Mouse (Mus musculus) heart, embryonic 14.5 days (tissue): Measurements from ENCODE around the gene Suclg1. TPM values are rescaled to one million over a fixed set of nuclear protein-coding genes. Genes with fewer than 3 reads are reported as not detected.

Source experiments
- ATAC-seq: fragments of 200-750 bp; cut with Nextera tagmentation; 2 replicates; pipeline ENCODE4 v1.8.0; 2017; ENCODE audit warnings: low read depth, moderate TSS enrichment; ENCODE audit not compliant: insufficient number of reproducible peaks, insufficient read depth, low FRiP score
- H3K27ac ChIP-seq, 2 experiments: fragments of 200-500 bp in 1 of 2; fragments of 300-500 bp in 1 of 2; sonication (generic) in 1 of 2; replicated peaks in 1 of 2; 2 replicates each; pipeline ENCODE4 v1.5.1; 2012 to 2014; ENCODE audit warnings: low read depth in 2 of 2, low read length in 2 of 2, control low read depth in 1 of 2, mild to moderate bottlenecking in 1 of 2, mixed read lengths in 1 of 2; ENCODE audit not compliant: control insufficient read depth in 1 of 2, insufficient read depth in 1 of 2
- H3K27me3 ChIP-seq: fragments of 300-500 bp; sonication (generic); 2 replicates; pipeline ENCODE4 v1.6.1; 2014; ENCODE audit warnings: mild to moderate bottlenecking, low read length, control low read depth; ENCODE audit not compliant: control insufficient read depth, insufficient read depth
- H3K36me3 ChIP-seq: fragments of 300-500 bp; sonication (generic); 2 replicates; pipeline ENCODE4 v1.6.1; 2014; ENCODE audit warnings: mild to moderate bottlenecking, control low read depth, low read length, mixed read lengths; ENCODE audit not compliant: control insufficient read depth, insufficient read depth
- H3K4me1 ChIP-seq, 2 experiments: fragments of 200-500 bp in 1 of 2; fragments of 300-500 bp in 1 of 2; sonication (generic) in 1 of 2; 2 replicates each; pipeline ENCODE4 v1.6.1; 2012 to 2014; ENCODE audit warnings: low read length in 2 of 2, control low read depth in 1 of 2, mixed read lengths in 1 of 2; ENCODE audit not compliant: control insufficient read depth in 2 of 2, insufficient read depth in 2 of 2
- H3K4me2 ChIP-seq: fragments of 300-500 bp; sonication (generic); 2 replicates; pipeline ENCODE4 v1.6.1; 2014; ENCODE audit warnings: mild to moderate bottlenecking, low read length
- H3K4me3 ChIP-seq, 2 experiments: fragments of 200-500 bp in 1 of 2; fragments of 300-500 bp in 1 of 2; sonication (generic) in 1 of 2; 2 replicates each; pipeline ENCODE4 v1.5.1; 2012 to 2014; ENCODE audit warnings: low read length in 2 of 2, mild to moderate bottlenecking in 2 of 2, control low read depth in 1 of 2, low read depth in 1 of 2, moderate library complexity in 1 of 2; ENCODE audit not compliant: control insufficient read depth in 1 of 2, insufficient read depth in 1 of 2
- H3K9ac ChIP-seq: fragments of 300-500 bp; sonication (generic); 2 replicates; pipeline ENCODE4 v1.6.1; 2014; ENCODE audit warnings: mild to moderate bottlenecking, low read length
- H3K9me3 ChIP-seq: fragments of 300-500 bp; sonication (generic); 2 replicates; pipeline ENCODE4 v1.6.1; 2016; ENCODE audit warnings: low read length, control low read depth; ENCODE audit not compliant: control insufficient read depth
- WGBS: fragments of 180-500 bp; shearing (Covaris S2); extraction: QIAGEN DNeasy Blood & Tissue Kit; methylation state at CpG from one replicate; pipeline ENCODE4 v1.1.7; 2014; 5-methylcytosine and 5-hydroxymethylcytosine counted together
- polyA plus RNA-seq: library from polyadenylated mRNA; unstranded; fragments of >200 nt; fragmentation: Nextera tagmentation; extraction: Ambion mirVana; gene quantifications from 2 replicates; pipeline ENCODE4 v1.2.1, GENCODE M21; 2014

Suclg1 gene
- polyA plus RNA-seq, 1 experiment from 2014 or later, result 333 TPM

DNA sequence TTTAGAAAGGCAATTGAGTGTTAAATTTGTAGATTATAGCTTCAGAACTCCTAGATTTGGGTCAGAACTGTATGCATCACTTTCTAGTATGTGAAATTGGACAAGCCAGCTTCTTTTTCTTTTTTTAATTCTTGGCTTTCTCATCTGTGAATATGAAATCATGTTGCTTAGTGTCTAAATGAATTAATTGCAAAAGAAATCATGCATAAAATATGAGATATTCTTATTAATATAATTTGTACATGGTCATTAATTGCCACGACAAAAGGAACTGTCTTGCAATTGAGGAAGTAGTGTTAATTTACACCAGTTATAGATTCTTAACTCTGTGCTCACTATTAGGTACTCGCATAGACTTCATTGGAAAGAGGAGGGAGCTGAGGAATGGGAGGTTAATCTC, 74.1 kb downstream of the Suclg1 start:
- Histone ChIP-seq H3K9ac (no peak overlapping the region), H3K27ac (no peak overlapping the region), H3K4me1 (no peaks in the 10 kb centered on the region), H3K4me2 (no peak overlapping the region), H3K36me3 (no peaks in the 10 kb centered on the region), H3K9me3 (no peaks in the 10 kb centered on the region), H3K27me3 (no peaks in the 10 kb centered on the region), H3K4me3 (no peak overlapping the region)
- no peak for ATAC-seq
- WGBS, result 75% methylated on average over 2 of the region's 2 CpGs

Other genes with a start within 250 kb of the Suclg1 start
- 0.14 and 0.15 TPM in 2 replicates for gene Dnah6, start 26.7 kb upstream of the Suclg1 start, polyA plus RNA-seq
- gene 4931417E11Rik, start 221.3 kb downstream of the Suclg1 start, polyA plus RNA-seq, result not detected in 2 replicates